Mouse (Mus musculus): Measurements from ENCODE around the gene Olfr60.

GRCm38 (mm10) chr7:140361571-140361970 lies at the start of gene Olfr60:
- no peak for TF ChIP-seq CTCF (IDR thresholded peaks at IDR 0.05; ENCODE audit: insufficient read depth, low read depth, low read length)
- TF ChIP-seq POLR2A (IDR thresholded peaks at IDR 0.05; ENCODE audit: insufficient read depth, low read depth, low read length): no peak

Data from olfactory bulb, adult 2 months (tissue).